Mouse (Mus musculus) hindbrain, embryonic 14.5 days (tissue): ENCODE data around the gene Gne. TPM values are rescaled to one million over a fixed set of nuclear protein-coding genes. Genes with fewer than 3 reads are reported as not detected.
A peak's percentile ranks its signal among the peaks of the same experiment; 100 is the strongest.

Experiments used
- ATAC-seq: fragments of 200-750 bp; cut with Nextera tagmentation; 2 replicates; pipeline ENCODE4 v1.8.0; 2017; ENCODE audit warnings: moderate number of reproducible peaks, mild to moderate bottlenecking, moderate TSS enrichment, moderate library complexity; ENCODE audit not compliant: low FRiP score
- DNase-seq: peaks from one replicate; pipeline ENCODE4 v3.0.0-alpha.2; 2015; ENCODE audit warnings: low spot score
- H3K27ac ChIP-seq: fragments of 300-500 bp; sonication (generic); 2 replicates; pipeline ENCODE4 v1.5.1; 2014; ENCODE audit warnings: mild to moderate bottlenecking, moderate library complexity
- H3K27me3 ChIP-seq: fragments of 300-500 bp; sonication (generic); 2 replicates; pipeline ENCODE4 v1.6.1; 2014; ENCODE audit warnings: mild to moderate bottlenecking, low read length, mixed read lengths; ENCODE audit not compliant: control insufficient read depth, insufficient read depth
- H3K36me3 ChIP-seq: fragments of 300-500 bp; sonication (generic); replicated peaks from 2 replicates; pipeline ENCODE4 v1.6.1; 2014; ENCODE audit not compliant: control insufficient read depth, insufficient read depth
- H3K4me1 ChIP-seq: fragments of 300-500 bp; sonication (generic); replicated peaks from 2 replicates; pipeline ENCODE4 v1.6.1; 2014; ENCODE audit warnings: antibody characterized with exemption, low read length, mixed read lengths; ENCODE audit not compliant: control insufficient read depth, insufficient read depth
- H3K4me2 ChIP-seq: fragments of 300-500 bp; sonication (generic); replicated peaks from 2 replicates; pipeline ENCODE4 v1.6.1; 2014; ENCODE audit warnings: mild to moderate bottlenecking, moderate library complexity
- H3K4me3 ChIP-seq: fragments of 300-500 bp; sonication (generic); replicated peaks from 2 replicates; pipeline ENCODE4 v1.5.1; 2014; ENCODE audit warnings: mild to moderate bottlenecking, low read length
- H3K9ac ChIP-seq: fragments of 300-500 bp; sonication (generic); 2 replicates; pipeline ENCODE4 v1.6.1; 2014
- H3K9me3 ChIP-seq: fragments of 300-500 bp; sonication (generic); 2 replicates; pipeline ENCODE4 v1.6.1; 2016; ENCODE audit warnings: low read length; ENCODE audit not compliant: control insufficient read depth
- WGBS: fragments of 180-500 bp; shearing (Covaris S2); extraction: QIAGEN DNeasy Blood & Tissue Kit; methylation state at CpG from one replicate; pipeline ENCODE4 v1.1.7; 2014; 5-methylcytosine and 5-hydroxymethylcytosine counted together
- polyA plus RNA-seq: library from polyadenylated mRNA; unstranded; fragments of >200 nt; fragmentation: Nextera tagmentation; extraction: Ambion mirVana; gene quantifications from 2 replicates; pipeline ENCODE4 v1.2.1, GENCODE M21; 2014

The Gne gene
- 32.1 and 35.1 TPM in 2 replicates for polyA plus RNA-seq

GRCm38 (mm10) chr4:44083945-44084344 lies at the start of gene Gne:
Gene Gne (minus strand): TSS chr4:44084177.
- DNase-seq (no peak), ATAC-seq (no peak)
- Histone ChIP-seq H3K36me3 (no peaks in the 10 kb centered on the region), H3K27ac (no peak within 1 kb of the TSS), H3K4me3 (no peak within 1 kb of the TSS), H3K9ac (no peak within 1 kb of the TSS), H3K4me2 (no peak within 1 kb of the TSS), H3K9me3 (no peaks in the 10 kb centered on the region), H3K27me3 (no peaks in the 10 kb centered on the region), H3K4me1 (no peaks in the 10 kb centered on the region)
- WGBS = 23% methylated on average over 11 of the region's 11 CpGs

DNA sequence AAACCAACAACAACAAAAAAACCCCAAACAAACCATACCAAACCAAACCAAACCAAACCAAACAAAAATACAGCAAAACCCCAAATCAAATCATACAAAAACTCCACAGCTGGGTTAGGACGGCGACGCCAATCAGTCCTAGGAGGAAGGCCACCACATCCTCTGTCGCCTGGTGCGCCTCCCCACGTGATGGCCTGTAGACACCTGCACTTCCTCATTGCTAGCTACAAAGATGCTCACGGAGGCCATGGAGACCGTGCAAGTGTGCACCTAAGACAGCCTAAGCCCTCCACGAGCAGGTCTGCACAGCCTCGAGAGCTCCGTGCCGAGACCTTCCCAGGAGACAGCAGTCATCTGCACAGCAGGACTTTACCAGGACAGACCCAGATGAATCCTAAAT lies 42.8 kb upstream of the Gne start:
- Histone ChIP-seq H3K4me2 (no peak overlapping the region), H3K4me3 (no peak overlapping the region), H3K27me3 (no peaks in the 10 kb centered on the region), H3K36me3 (peaks cover 71% of the 10 kb centered on the region), H3K9ac (no peak overlapping the region), H3K27ac (no peak overlapping the region), H3K9me3 (no peaks in the 10 kb centered on the region), H3K4me1 (no peaks in the 10 kb centered on the region)
- DNase-seq (no peak), ATAC-seq (no peak)
- WGBS = 94% methylated on average over 12 of the region's 12 CpGs

DNA sequence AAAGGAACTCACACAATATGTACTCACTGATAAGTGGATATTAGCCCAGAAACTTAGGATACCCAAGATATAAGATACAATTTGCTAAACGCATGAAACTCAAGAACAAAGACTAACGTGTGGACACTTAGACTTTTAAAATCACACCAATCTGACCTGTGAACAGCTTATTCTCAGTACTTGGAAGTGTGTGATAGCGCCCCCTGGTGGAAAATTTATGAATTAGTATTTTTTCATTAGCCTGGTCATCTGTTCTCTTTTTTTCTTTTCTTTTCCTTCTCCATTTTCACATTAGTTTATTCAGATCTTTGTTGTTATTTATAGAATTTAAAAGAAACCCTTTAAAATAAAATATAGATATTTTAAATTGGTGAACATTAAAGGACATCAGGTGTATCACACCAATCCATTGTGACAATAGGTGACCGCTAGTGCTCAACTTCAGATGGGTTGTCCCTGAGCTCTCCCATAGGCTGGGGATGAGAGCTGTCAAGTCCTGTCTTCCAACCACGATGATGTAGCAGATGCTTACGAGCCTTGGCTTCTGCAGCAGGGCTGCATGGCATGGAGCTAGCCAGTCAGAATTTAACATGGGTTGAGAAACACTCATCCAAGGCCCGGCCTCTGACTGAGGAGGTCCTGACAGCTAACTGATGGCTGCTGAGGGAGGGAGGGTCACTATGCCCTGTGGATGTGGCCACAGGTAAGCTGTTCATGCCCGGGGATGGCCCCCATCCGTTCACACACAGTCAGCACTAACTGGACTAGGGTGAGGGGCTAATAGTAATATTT lies 35.6 kb upstream of the Gne start:
- Histone ChIP-seq H3K36me3 (peaks cover 4% of the 10 kb centered on the region; the same call in 1 of the 2 replicates), H3K4me2 (no peak overlapping the region), H3K4me1 (no peaks in the 10 kb centered on the region), H3K4me3 (no peak overlapping the region), H3K9ac (no peak overlapping the region), H3K27me3 (no peaks in the 10 kb centered on the region), H3K9me3 (no peaks in the 10 kb centered on the region), H3K27ac (no peak overlapping the region)
- WGBS = 55% methylated on average over 9 of the region's 9 CpGs
- DNase-seq = peak; percentile 73
- no peak for ATAC-seq

DNA sequence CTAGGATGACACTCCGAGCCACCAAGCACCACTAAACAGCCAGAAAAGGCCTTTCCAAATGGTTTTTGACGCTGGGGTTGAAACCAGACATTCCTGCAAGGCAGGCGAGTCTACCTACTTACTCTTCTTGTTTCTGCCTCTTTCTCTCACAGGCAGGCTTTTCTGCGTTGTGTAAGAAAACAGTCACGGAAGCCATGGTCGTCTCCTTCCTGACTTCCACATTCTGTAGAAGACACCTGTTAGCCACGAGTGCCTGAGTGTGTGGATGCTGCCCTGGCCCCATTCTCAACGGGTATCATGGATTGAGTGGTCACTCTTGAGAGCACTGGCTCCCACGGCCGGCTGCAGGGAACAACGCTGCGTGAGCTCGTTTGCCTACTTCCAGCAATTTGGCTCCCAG lies 31.1 kb upstream of the Gne start:
- DNase-seq (no peak), ATAC-seq (no peak)
- no peaks in the 10 kb centered on the region for H3K36me3 ChIP-seq
- H3K9ac ChIP-seq = no peak overlapping the region
- H3K27ac ChIP-seq = no peak overlapping the region
- no peak overlapping the region for H3K4me3 ChIP-seq
- H3K4me1 ChIP-seq = no peaks in the 10 kb centered on the region; the same call in 1 of the 2 replicates
- no peaks in the 10 kb centered on the region for H3K27me3 ChIP-seq
- WGBS = 87% methylated on average over 13 of the region's 13 CpGs
- H3K9me3 ChIP-seq = no peaks in the 10 kb centered on the region
- H3K4me2 ChIP-seq = no peak overlapping the region

DNA sequence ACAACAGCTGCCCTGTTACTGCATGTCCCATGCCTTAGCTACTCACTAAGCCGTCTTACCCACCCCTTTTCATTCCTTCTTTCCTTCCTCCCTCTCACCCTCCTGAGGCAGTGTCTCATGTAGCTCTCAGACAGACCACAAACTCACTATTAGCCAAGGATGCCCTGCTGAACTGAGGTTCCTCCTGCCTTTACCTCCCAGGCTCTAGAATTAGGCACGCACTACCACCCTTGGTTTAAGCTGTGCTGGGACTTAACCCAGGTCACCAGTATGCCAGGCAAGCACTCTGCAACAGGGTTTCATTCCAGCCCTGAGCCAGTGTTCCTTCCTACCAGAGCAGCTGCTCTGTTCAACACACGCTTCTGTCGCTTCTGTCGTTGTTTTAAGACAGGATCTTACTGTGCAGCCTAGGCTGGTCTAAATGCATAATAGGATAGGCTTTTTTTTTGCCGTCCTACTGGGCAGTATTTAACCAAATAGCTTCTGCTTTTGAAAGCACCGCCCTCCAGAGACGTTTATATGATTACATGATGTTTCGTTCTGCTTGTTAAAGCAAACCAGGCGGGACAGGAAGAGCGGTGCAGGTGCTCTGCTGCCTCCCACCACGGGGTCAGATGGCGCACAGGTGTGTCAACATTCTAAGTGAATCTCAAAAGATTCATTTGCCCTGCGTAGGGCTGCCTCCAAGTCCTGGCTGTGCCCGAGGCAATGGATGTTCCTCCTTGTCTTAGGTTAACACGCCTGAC lies 29.6 kb upstream of the Gne start:
- no peaks in the 10 kb centered on the region for H3K36me3 ChIP-seq
- WGBS = 38% methylated on average over 16 of the region's 16 CpGs
- DNase-seq (no peak), ATAC-seq (no peak)
- no peak overlapping the region for H3K9ac ChIP-seq
- no peaks in the 10 kb centered on the region; the same call in 1 of the 2 replicates for H3K4me1 ChIP-seq
- no peaks in the 10 kb centered on the region for H3K27me3 ChIP-seq
- no peak overlapping the region for H3K4me2 ChIP-seq
- no peak overlapping the region for H3K4me3 ChIP-seq
- H3K9me3 ChIP-seq = no peaks in the 10 kb centered on the region
- H3K27ac ChIP-seq = no peak overlapping the region

GRCm38 (mm10) chr4:44112741-44113140 lies 28.8 kb upstream of the Gne start:
- H3K27ac ChIP-seq = no peak overlapping the region
- H3K4me1 ChIP-seq = no peaks in the 10 kb centered on the region; the same call in 1 of the 2 replicates
- H3K9ac ChIP-seq = no peak overlapping the region
- no peaks in the 10 kb centered on the region for H3K27me3 ChIP-seq
- no peak for DNase-seq
- ATAC-seq = no peak
- no peaks in the 10 kb centered on the region for H3K9me3 ChIP-seq
- no peaks in the 10 kb centered on the region for H3K36me3 ChIP-seq
- H3K4me2 ChIP-seq = no peak overlapping the region
- WGBS = 30% methylated on average over 4 of the region's 4 CpGs
- no peak overlapping the region for H3K4me3 ChIP-seq

GRCm38 (mm10) chr4:44110771-44111170 lies 26.8 kb upstream of the Gne start:
- peaks cover 6% of the 10 kb centered on the region; the same call in 1 of the 2 replicates for H3K4me1 ChIP-seq
- H3K27me3 ChIP-seq = no peaks in the 10 kb centered on the region
- H3K27ac ChIP-seq = no peak overlapping the region
- H3K36me3 ChIP-seq = no peaks in the 10 kb centered on the region
- DNase-seq = no peak
- H3K9ac ChIP-seq = no peak overlapping the region
- 85% methylated on average over 7 of the region's 7 CpGs for WGBS
- H3K4me3 ChIP-seq = no peak overlapping the region
- ATAC-seq = no peak
- H3K9me3 ChIP-seq = no peaks in the 10 kb centered on the region
- H3K4me2 ChIP-seq = no peak overlapping the region

GRCm38 (mm10) chr4:44108297-44108696 lies 24.3 kb upstream of the Gne start:
- Histone ChIP-seq H3K9me3 (no peaks in the 10 kb centered on the region), H3K9ac (no peak overlapping the region), H3K36me3 (no peaks in the 10 kb centered on the region), H3K27me3 (no peaks in the 10 kb centered on the region), H3K4me3 (no peak overlapping the region), H3K4me2 (no peak overlapping the region), H3K4me1 (peaks cover 6% of the 10 kb centered on the region; the same call in 1 of the 2 replicates), H3K27ac (no peak overlapping the region)
- no peak for DNase-seq
- 95% methylated on average over 6 of the region's 6 CpGs for WGBS
- ATAC-seq = no peak

DNA sequence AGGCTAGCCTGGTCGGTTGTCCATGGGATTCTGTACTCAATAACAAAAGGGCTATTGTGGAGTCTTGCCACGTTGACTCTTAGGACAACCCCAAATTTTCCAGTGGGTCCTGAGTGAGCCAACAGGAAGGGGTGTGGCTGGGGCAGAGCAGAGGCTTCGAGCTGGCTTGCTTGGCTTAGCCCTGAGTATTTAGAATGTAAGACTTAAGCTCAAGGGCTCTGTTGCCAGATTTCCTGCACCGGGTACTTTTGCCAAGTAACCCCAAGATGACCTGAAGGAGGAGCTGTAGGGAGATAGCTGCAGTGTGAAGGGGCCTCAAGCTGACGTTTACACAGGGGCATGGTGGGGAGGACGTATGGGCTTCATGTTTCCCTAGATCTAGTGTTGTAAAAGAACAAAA lies 23.4 kb upstream of the Gne start:
- 59% methylated on average over 6 of the region's 6 CpGs for WGBS
- no peak overlapping the region for H3K4me2 ChIP-seq

More for the DNA sequence above, 23.4 kb upstream of the Gne start:
- Histone ChIP-seq H3K9me3 (no peaks in the 10 kb centered on the region), H3K9ac (no peak overlapping the region), H3K4me3 (no peak overlapping the region), H3K27ac (no peak overlapping the region), H3K27me3 (no peaks in the 10 kb centered on the region), H3K36me3 (no peaks in the 10 kb centered on the region), H3K4me1 (0 out of 2 replicates have a peak, but pooled peaks cover 10% of the 10 kb centered on the region)
- no peak for DNase-seq
- ATAC-seq = no peak
